Mouse (Mus musculus) neural tube, embryonic 12.5 days (tissue): ENCODE measurements at regions not wholly inside any gene's neighbourhood (a gene's known extent, or its start where the extent isn't known, plus 50 kb on each side); places are given as distances from the start of the nearest gene placed in this dataset.

Source experiments
- ATAC-seq: fragments of 200-750 bp; cut with Nextera tagmentation; 2 replicates; pipeline ENCODE4 v1.8.0; 2017; ENCODE audit warnings: low read depth, mild to moderate bottlenecking, moderate TSS enrichment, moderate library complexity; ENCODE audit not compliant: low FRiP score
- H3K27ac ChIP-seq: fragments of 300-500 bp; sonication (generic); 2 replicates; pipeline ENCODE4 v1.5.1; 2016
- H3K27me3 ChIP-seq: fragments of 300-500 bp; sonication (generic); replicated peaks from 2 replicates; pipeline ENCODE4 v1.6.1; 2016; ENCODE audit warnings: mild to moderate bottlenecking
- H3K36me3 ChIP-seq: fragments of 300-500 bp; sonication (generic); 2 replicates; pipeline ENCODE4 v1.6.1; 2016; ENCODE audit warnings: mild to moderate bottlenecking
- H3K4me1 ChIP-seq: fragments of 300-500 bp; sonication (generic); 2 replicates; pipeline ENCODE4 v1.6.1; 2016
- H3K4me2 ChIP-seq: fragments of 300-500 bp; sonication (generic); replicated peaks from 2 replicates; pipeline ENCODE4 v1.6.1; 2016; ENCODE audit warnings: mild to moderate bottlenecking
- H3K4me3 ChIP-seq: fragments of 300-500 bp; sonication (generic); 2 replicates; pipeline ENCODE4 v1.5.1; 2016
- H3K9ac ChIP-seq: fragments of 300-500 bp; sonication (generic); 2 replicates; pipeline ENCODE4 v1.6.1; 2016; ENCODE audit warnings: mild to moderate bottlenecking
- H3K9me3 ChIP-seq: fragments of 300-500 bp; sonication (generic); 2 replicates; pipeline ENCODE4 v1.6.1; 2016; ENCODE audit warnings: mild to moderate bottlenecking
- WGBS: fragments of 180-500 bp; shearing (Covaris S2); methylation state at CpG from one replicate; pipeline ENCODE4 v1.1.7; 2016; 5-methylcytosine and 5-hydroxymethylcytosine counted together

GRCm38 (mm10) chr16:31591565-31591964, 71.7 kb upstream of the Dlg1 start:
- ATAC-seq = peak; percentile 24
- Histone ChIP-seq H3K9ac (no peak overlapping the region), H3K4me1 (peaks cover 35% of the 10 kb centered on the region), H3K4me3 (no peak overlapping the region), H3K27me3 (no peaks in the 10 kb centered on the region), H3K36me3 (no peaks in the 10 kb centered on the region), H3K9me3 (no peaks in the 10 kb centered on the region), H3K4me2 (peak overlapping the region; percentile 38), H3K27ac (peak overlapping the region; percentile 58; the same call in 1 of the 2 replicates)
- 41% methylated on average over 3 of the region's 3 CpGs for WGBS

GRCm38 (mm10) chr16:31592014-31592871, 71.0 kb upstream of the Dlg1 start:
- WGBS = 2% methylated on average over 7 of the region's 7 CpGs

DNA sequence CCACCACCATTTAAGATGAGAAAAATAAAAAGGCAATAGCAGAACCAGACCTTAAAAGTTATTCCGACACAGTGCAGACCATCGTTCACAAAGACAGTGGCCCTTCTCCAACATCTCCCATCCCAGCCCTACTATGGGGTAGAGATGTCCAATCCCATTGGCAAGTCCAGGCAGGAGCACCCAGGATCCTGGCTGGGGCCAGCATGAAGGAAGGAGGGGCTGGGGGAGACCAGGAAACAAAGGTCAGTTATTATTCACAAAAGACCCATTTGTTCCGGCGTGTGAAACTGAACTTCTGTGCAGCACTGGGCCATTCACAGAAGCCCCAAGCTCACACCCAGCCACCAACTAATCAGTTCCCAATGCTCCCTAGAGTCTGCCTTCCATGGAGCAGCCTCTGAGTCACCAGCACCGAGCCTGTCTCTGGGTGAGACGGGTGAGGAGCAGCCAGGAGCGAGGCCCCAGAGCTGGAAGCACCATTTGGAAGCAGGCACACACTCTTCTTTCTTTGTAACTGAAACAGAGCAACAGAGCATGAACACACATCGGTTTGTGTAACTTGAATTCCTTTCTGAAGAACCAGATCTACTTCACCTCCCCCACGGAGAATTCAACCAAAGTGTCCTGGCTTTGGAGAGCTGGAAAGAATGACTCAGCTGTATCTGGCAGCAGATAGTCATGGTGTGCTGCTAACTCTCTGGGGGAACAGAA, 70.1 kb upstream of the Dlg1 start:
- no peak overlapping the region for H3K9ac ChIP-seq
- no peaks in the 10 kb centered on the region for H3K36me3 ChIP-seq
- H3K27ac ChIP-seq = 0 out of 2 replicates have a peak overlapping the region, but pooled peaks have one; percentile 58
- H3K4me3 ChIP-seq = no peak overlapping the region
- H3K4me2 ChIP-seq = peak overlapping the region; percentile 38
- peaks cover 35% of the 10 kb centered on the region for H3K4me1 ChIP-seq
- H3K27me3 ChIP-seq = no peaks in the 10 kb centered on the region
- ATAC-seq = peak; percentile 30
- no peaks in the 10 kb centered on the region for H3K9me3 ChIP-seq
- WGBS = 26% methylated on average over 9 of the region's 9 CpGs

More at GRCm38 (mm10) chr16:31592014-31592871, 71.0 kb upstream of the Dlg1 start:
- Histone ChIP-seq H3K4me2 (peak overlapping the region; percentile 38), H3K4me3 (no peak overlapping the region), H3K4me1 (peaks cover 35% of the 10 kb centered on the region), H3K9ac (no peak overlapping the region), H3K27me3 (no peaks in the 10 kb centered on the region), H3K27ac (peak overlapping the region; percentile 58), H3K36me3 (no peaks in the 10 kb centered on the region), H3K9me3 (no peaks in the 10 kb centered on the region)
- ATAC-seq = peak; percentile 98

DNA sequence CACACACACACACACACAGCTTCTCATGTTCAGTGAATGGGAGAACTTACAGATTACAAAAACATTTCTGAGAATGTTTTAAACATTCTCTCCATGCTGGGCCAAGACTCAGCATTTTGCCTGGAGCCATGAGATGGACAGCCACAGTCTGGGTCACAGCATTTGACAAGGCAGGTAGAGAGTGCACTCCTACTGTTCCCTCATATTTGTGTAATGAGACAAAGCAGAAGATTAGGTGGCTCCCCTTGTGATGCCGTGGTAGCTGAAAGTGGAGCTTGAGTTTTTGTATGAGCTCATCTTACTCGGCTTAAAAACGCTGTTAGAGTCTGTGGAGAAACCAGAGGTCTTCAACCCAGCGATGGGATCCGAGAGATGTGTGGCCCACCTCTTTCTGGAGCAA, 65.3 kb upstream of the Dlg1 start:
- no peaks in the 10 kb centered on the region for H3K9me3 ChIP-seq
- no peaks in the 10 kb centered on the region for H3K27me3 ChIP-seq
- peaks cover 9% of the 10 kb centered on the region for H3K4me1 ChIP-seq
- no peak overlapping the region for H3K4me2 ChIP-seq
- no peak overlapping the region for H3K27ac ChIP-seq
- H3K4me3 ChIP-seq = no peak overlapping the region
- H3K36me3 ChIP-seq = no peaks in the 10 kb centered on the region
- H3K9ac ChIP-seq = no peak overlapping the region
- no peak for ATAC-seq
- WGBS = 90% methylated on average over 5 of the region's 5 CpGs

- H3K36me3 ChIP-seq = no peaks in the 10 kb centered on the region
- H3K9ac ChIP-seq = no peak overlapping the region
- ATAC-seq = no peak
- H3K4me2 ChIP-seq = no peak overlapping the region
- H3K4me3 ChIP-seq = no peak overlapping the region
- no peaks in the 10 kb centered on the region for H3K27me3 ChIP-seq
- no peak overlapping the region for H3K27ac ChIP-seq
- 85% methylated on average over 9 of the region's 9 CpGs for WGBS
- peaks cover 4% of the 10 kb centered on the region for H3K4me1 ChIP-seq
- H3K9me3 ChIP-seq = no peaks in the 10 kb centered on the region
Observed at GRCm38 (mm10) chr16:31598409-31598988, 64.7 kb upstream of the Dlg1 start.

DNA sequence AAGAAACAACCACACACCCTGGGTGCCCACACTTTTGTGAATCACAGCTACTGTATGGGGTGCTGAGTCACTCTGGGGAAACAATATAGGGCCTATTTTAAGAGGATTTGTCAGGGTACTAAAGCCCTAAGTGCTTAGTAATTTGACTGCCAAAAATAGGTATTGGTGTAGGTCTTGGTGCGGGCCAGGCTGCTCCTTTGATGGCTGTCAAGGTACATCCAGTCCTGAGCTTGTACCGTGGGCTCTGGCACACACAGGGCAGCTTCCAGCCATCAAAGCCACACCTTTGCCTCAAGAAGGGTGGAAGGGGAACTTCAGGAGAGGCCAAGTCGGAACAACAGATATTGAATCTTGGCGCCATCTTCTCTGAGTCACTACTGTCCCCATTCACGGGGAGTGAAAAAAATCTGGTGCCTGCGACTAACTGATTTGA, 64.2 kb upstream of the Dlg1 start:
- no peaks in the 10 kb centered on the region for H3K36me3 ChIP-seq
- WGBS = 93% methylated on average over 6 of the region's 6 CpGs
- no peak overlapping the region for H3K27ac ChIP-seq
- H3K9ac ChIP-seq = no peak overlapping the region
- no peak for ATAC-seq
- H3K4me1 ChIP-seq = no peaks in the 10 kb centered on the region
- no peaks in the 10 kb centered on the region for H3K9me3 ChIP-seq
- no peak overlapping the region for H3K4me3 ChIP-seq
- H3K27me3 ChIP-seq = no peaks in the 10 kb centered on the region
- no peak overlapping the region for H3K4me2 ChIP-seq

GRCm38 (mm10) chr16:31601278-31601677, 62.0 kb upstream of the Dlg1 start:
- H3K4me3 ChIP-seq = no peak overlapping the region
- H3K27ac ChIP-seq = no peak overlapping the region
- H3K4me2 ChIP-seq = no peak overlapping the region
- H3K27me3 ChIP-seq = no peaks in the 10 kb centered on the region
- no peaks in the 10 kb centered on the region for H3K4me1 ChIP-seq
- no peaks in the 10 kb centered on the region for H3K36me3 ChIP-seq
- no peak overlapping the region for H3K9ac ChIP-seq
- H3K9me3 ChIP-seq = no peaks in the 10 kb centered on the region
- no peak for ATAC-seq
- WGBS = 90% methylated on average over 3 of the region's 3 CpGs

- Histone ChIP-seq H3K9me3 (no peaks in the 10 kb centered on the region), H3K36me3 (no peaks in the 10 kb centered on the region), H3K4me3 (no peak overlapping the region), H3K4me1 (no peaks in the 10 kb centered on the region), H3K4me2 (no peak overlapping the region), H3K27me3 (no peaks in the 10 kb centered on the region), H3K27ac (no peak overlapping the region), H3K9ac (no peak overlapping the region)
- 80% methylated on average over 11 of the region's 11 CpGs for WGBS
- ATAC-seq = no peak
Observed at GRCm38 (mm10) chr16:31603185-31603584, 60.1 kb upstream of the Dlg1 start.

- Histone ChIP-seq H3K4me3 (no peak overlapping the region), H3K9ac (no peak overlapping the region), H3K36me3 (no peaks in the 10 kb centered on the region), H3K4me2 (no peak overlapping the region), H3K27me3 (no peaks in the 10 kb centered on the region), H3K9me3 (no peaks in the 10 kb centered on the region), H3K4me1 (no peaks in the 10 kb centered on the region), H3K27ac (no peak overlapping the region)
- ATAC-seq = no peak
- WGBS = 81% methylated on average over 11 of the region's 11 CpGs
Observed at GRCm38 (mm10) chr16:31606389-31607177, 56.7 kb upstream of the Dlg1 start.

GRCm38 (mm10) chr16:31608964-31609363, 54.3 kb upstream of the Dlg1 start:
- Histone ChIP-seq H3K36me3 (no peaks in the 10 kb centered on the region), H3K9ac (no peak overlapping the region), H3K27ac (no peak overlapping the region), H3K4me2 (no peak overlapping the region), H3K4me1 (no peaks in the 10 kb centered on the region), H3K9me3 (no peaks in the 10 kb centered on the region), H3K4me3 (no peak overlapping the region), H3K27me3 (no peaks in the 10 kb centered on the region)
- 64% methylated on average over 7 of the region's 7 CpGs for WGBS
- ATAC-seq = no peak

- Histone ChIP-seq H3K4me2 (no peak overlapping the region), H3K4me1 (no peaks in the 10 kb centered on the region), H3K27ac (no peak overlapping the region), H3K4me3 (no peak overlapping the region), H3K36me3 (no peaks in the 10 kb centered on the region), H3K27me3 (no peaks in the 10 kb centered on the region), H3K9me3 (no peaks in the 10 kb centered on the region), H3K9ac (no peak overlapping the region)
- 89% methylated on average over 10 of the region's 10 CpGs for WGBS
- ATAC-seq = no peak
Observed at GRCm38 (mm10) chr16:31609394-31610172, 53.7 kb upstream of the Dlg1 start.
